Mouse (Mus musculus) spleen, adult 10 weeks (tissue): ENCODE data around the gene Cdipt. TPM values are rescaled to one million over a fixed set of nuclear protein-coding genes. Genes with fewer than 3 reads are reported as not detected.

Experiments
- polyA plus RNA-seq: library from polyadenylated mRNA; stranded (reverse); fragments of 350-450 nt; fragmentation: Illumina TruSeq; extraction: RNeasy Lipid Tissue Mini Kit (QIAGEN cat#74804); gene quantifications from one replicate; pipeline ENCODE4 v1.2.3, GENCODE M21; 2015; ENCODE audit warnings: low replicate concordance; ENCODE audit not compliant: insufficient read depth

Cdipt gene
- polyA plus RNA-seq = 56.1 TPM

DNA sequence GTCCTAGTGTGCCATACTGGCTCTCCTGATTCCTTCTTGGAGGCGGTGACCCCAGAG is at the start of gene Cdipt:
Gene Cdipt, plus strand, starts transcription at position 22 of the 57 bp plus-strand sequence.

DNA sequence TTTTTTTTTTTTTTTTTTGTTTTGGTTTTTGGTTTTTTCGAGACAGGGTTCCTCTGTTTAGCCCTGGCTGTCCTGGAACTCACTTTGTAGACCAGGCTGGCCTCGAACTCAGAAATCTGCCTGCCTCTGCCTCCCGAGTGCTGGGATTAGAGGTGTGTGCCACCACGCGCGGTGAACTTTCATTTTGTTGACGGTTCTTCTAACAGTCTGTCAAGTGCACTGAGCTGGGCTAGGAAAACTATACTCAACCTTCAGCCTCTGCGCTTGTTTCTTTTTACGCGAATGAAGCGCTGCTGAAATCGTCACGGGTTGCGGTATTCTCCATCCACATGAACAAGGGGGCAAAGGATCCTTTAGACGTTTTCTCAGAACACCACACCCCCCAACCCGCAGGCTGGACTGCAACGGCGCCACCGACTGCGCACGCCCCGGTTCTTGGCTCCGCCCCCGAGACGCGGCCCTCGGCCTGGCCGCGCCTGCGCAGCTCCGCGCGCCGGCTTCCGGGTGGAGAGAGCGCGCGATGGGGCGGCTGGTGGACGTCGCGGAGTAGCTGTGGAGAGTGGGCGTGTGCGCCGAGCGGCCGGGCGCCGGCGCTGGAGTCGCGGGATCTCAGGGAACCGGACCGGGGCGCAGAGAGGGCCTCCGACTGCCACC is 47.2 kb upstream of the Cdipt start, which contains the start of gene Kctd13:
Gene Kctd13, plus strand, starts transcription at position 496 of the 654 bp plus-strand sequence.

DNA sequence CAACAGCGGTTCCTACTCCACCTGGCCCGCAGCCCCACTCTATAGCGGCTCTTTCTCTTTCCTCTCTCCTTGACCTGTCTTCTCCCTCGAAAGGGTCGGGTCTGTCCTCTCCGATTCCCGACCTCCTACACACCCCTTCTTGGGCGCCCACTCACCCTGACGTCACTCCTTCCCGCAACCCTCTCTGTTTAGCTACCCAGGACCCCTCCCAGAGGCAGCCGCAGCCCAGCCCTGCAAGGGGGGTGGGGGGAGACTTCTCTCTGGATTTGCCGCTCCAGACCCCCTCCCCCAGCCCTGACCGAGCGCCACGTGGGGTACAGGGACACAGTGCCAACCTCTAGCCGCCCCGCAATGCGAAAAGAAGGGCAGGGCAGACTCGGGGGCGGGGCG is 26.3 kb upstream of the Cdipt start, which contains the start of gene Asphd1:
Gene Asphd1, minus strand, starts transcription at position 180 of the 390 bp plus-strand sequence.

DNA sequence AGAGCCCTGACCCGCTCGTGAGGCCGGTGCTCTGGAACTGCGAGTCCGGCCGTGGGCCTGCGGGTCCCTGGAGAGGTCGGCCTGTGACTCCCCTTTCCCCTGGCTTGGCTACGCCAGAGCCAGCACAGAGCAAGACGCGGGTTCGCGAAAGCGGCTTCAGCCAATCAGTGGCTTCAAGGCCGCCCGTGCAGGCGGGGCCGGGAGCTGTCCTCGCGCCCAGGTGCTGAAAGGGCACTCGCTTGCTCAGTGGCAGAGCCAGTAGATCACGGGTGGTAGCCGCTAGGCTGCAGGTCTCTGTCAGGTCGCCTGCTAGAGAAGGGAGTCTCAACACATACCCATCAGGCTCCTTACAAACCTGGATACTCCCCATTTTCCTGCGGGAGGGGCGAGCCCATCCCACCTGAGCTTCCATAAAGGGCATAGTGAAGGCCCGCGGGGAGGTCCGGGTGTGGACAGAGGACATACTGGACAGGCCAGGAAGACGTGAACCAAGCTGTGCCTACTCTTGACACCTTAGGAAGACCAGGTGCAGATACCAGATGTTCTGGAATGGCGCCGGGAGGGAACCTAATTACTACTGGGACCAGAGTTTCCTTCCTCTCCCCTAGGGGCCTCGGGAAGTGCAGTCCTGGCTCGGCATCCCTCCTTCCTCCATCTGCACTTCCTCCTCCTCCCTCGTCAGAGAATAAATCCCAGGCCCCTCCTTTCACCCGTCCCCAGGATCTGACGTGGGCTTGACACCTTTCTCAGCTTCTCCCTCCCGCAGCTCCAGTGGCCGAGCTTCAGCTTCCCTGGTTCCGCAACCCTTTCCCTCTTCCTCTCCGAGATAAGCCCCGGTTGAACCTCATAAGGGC is 25.7 kb upstream of the Cdipt start, which contains the start of gene Sez6l2:
Gene Sez6l2, plus strand, starts transcription at position 771 of the 854 bp plus-strand sequence.

DNA sequence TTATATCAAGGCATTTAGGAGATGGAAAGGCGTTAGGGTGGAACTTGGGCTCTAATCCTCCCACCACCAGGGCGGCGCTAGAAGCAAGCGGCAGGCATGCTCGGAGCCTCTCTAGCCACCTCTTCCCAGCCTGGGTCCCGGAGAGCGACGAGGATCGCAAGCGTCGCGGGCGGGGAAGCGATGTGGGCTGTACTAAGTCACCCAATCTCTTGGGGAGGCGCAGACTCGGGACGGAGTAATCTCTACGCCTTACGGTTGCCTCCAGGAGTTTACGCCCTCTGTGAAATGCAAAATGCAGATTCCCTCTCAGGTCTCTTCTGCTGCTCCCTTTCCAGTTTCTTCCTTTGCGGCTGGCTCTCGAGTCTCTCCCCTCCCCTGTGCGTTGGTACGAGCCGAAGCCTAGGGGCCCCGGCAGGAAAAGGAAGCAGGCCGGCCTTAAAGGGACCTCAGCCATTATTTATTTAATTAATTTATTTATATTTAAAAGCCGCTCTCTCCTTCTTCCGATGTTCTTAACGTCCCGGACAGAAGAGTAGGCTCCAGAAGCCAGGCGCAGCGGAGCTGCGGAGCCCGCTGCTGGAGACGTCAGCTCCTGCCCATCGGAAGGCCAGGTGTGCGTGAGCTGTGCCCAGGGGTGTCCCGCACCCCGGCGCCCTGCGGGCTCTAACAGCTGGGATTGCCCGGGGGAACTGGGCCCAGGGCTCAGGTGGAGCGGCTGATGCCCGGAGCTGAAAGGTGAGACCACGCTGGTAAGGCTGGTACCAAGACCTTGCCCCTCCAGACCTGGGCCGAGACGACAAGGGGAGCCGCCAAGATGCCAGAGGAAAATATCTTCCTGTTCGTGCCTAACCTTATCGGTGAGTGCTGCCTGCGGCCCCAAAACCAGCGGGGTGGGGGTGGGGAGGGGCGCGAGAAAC is 494 bp downstream of the Cdipt start, which contains the start of gene Cdiptos:
Gene Cdiptos, minus strand, starts transcription at position 149 of the 917 bp plus-strand sequence.

DNA sequence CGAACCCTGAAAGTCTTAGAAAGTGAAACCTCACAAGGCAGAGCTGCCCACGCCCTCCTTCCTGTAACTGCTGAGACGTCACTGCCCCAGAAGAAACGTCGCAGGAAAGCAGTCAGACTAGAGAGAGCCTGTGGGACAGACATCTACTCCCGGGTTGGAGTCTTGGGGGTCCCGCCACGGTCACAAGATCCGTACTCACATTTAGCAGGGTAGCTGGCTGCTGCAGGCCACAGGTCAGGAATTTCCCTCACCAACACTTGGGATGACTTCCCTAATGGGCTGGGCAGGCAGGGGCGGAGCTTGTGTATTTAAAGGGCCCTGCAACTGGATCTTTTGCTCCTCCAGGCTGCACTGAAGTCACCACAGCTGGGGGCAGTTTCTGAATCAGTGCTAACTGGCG is 38.6 kb downstream of the Cdipt start, which contains the start of gene Mvp:
Gene Mvp, minus strand, starts transcription at position 302 of the 400 bp plus-strand sequence.

DNA sequence TGATC is 40.6 kb downstream of the Cdipt start, which contains the start of gene Pagr1b:
Gene Pagr1b, minus strand, starts transcription at position 4 of the 5 bp plus-strand sequence.

DNA sequence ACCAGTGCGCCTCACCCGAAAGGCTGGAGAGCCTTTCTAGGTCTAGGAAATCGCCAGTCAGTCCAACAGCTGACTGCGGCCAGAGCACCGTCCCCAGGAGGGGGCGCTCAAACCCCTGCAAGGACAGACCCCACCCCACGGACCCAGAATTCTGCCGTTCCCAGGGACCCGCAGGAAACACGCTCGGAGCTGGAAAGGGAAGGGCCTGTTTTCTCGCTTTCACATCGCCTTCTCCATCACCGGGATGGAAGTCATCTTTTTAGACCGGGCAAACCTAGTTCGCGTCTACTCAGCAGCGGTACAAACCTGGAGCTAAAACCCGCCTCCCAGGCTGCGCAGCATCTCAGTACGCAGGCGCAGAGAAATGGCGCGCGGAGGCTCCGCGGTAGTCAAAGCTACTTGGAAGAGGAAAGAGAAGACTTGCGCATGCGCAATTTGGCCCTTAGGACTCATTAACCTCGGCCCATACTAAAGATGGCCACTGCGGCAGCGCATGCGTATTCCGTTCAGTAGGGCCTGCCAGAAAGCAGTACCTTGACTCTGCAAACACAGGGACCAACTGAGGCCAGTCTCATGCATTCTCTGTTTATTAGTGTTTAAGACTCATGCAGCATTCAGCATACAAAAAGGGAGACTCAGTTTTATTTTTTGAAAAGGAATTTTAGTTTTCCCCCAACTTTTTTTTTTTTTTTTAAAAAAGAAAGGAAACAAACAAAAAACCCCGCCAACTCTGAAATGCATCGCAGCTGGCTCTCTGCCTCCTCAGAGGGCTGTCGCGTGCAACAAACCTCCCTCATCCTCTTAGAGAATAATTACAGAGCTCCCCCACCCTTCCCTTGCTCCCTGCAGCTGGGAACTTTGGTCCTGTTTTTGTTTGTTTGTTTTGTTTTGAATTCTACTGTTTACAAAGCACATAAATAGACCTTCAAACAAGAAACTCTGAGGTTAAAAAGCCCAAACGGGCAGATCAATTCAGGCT is 41.5 kb downstream of the Cdipt start, which contains the start of gene Pagr1a:
Gene Pagr1a, minus strand, starts transcription at position 382 of the 979 bp plus-strand sequence.

DNA sequence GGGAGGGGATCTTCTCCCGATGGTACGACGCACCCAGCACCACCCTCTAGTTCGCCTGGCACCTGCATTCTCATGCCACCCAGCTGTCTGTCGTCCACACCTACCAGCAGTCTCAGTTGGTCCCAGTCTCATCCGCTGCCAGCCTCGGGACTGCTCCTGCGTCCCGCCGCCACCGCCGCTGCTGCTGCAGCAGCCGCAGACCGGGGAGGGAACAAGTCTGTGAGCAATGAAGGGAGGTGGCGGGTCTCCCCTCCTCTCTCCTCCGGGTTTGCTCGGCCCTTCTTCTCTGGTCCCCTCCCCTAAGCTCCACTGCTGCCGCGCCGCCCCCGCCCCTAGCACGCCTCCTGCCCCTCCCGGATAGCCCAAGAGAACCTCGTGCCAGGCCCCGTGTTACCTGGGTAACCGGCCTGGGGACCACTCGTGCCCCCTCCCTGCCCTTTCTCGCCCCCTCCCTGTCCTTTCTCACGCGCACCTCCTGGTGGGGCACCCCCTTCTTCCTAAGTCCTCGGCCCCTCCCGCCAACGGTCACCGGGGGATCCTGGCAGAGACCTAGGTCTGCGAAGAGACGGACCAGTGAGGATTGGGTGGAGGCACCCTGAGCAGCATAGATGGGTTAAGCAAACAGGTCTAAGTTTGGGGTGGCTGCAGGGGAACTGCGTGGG is 45.3 kb downstream of the Cdipt start, which contains the start of the genes Gm42742 and Prrt2:
Gene Gm42742, minus strand, starts transcription at position 197 of the 662 bp plus-strand sequence.
Gene Prrt2, minus strand, starts transcription at position 311 of the 662 bp plus-strand sequence.

DNA sequence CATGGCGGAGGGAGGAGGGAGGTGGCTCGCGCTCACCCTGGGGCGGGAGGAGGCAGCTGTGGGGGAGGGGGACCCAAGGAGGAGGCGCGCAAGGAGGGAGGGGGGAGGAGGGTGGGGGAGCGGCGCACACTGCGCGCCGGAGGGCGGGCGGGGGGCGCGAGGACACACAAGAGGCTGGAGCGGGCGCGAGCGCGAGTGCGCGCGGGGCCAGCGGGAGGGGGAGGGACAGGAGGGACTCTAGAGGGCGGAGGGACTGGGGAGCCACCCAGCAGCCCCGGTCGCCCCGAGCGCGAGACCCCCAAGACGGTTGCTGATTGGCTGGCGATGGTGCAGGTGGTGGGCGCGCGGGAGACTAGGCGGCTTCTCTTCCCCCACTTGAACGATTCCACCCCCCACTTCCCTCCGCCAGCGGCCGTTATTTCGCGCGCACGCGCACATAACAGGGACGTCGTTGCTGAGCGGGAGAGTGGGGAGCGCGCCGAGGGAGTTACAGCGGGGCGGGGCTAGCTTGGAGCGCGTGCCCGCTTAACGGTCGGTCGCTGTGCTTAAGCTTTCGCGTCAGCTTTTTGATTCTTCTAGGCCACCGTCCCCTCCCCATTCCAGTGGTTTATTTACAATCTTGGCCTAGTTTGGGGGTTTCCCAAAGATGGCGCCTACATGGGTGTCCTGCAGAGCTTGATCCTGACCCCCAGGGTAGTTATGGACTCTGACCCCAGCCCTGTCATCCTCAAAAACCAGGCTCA is 51.4 kb downstream of the Cdipt start, which contains the start of gene Maz:
Gene Maz, minus strand, starts transcription at position 54 of the 743 bp plus-strand sequence.

Other genes starting within 250 kb of the Cdipt start
- gene Mapk3, start 216.3 kb upstream of the Cdipt start, polyA plus RNA-seq = 58.8 TPM
- gene Gdpd3, start 209.6 kb upstream of the Cdipt start, polyA plus RNA-seq = 8.9 TPM
- 121 TPM for gene Ypel3, start 199.0 kb upstream of the Cdipt start, polyA plus RNA-seq
- gene Tbx6, start 194.4 kb upstream of the Cdipt start, polyA plus RNA-seq = 2.8 TPM
- gene Ppp4c, start 183.4 kb upstream of the Cdipt start, polyA plus RNA-seq = 170 TPM
- gene Fam57b, start 178.2 kb upstream of the Cdipt start, polyA plus RNA-seq = not detected
- gene 4930451I11Rik, start 144.3 kb upstream of the Cdipt start, polyA plus RNA-seq = not detected
- not detected for gene Doc2a, start 128.5 kb upstream of the Cdipt start, polyA plus RNA-seq
- gene Hirip3, start 113.9 kb upstream of the Cdipt start, polyA plus RNA-seq = 41.1 TPM
- 30.1 TPM for gene Ino80e, start 113.5 kb upstream of the Cdipt start, polyA plus RNA-seq
- gene Taok2, start 91.2 kb upstream of the Cdipt start, polyA plus RNA-seq = 37.0 TPM
- gene Tmem219, start 53.0 kb upstream of the Cdipt start, polyA plus RNA-seq = 47.9 TPM
- 13.7 TPM for gene Kctd13, start 47.0 kb upstream of the Cdipt start, polyA plus RNA-seq
- gene Asphd1, start 26.3 kb upstream of the Cdipt start, polyA plus RNA-seq = not detected
- gene Sez6l2, start 25.4 kb upstream of the Cdipt start, polyA plus RNA-seq = 2.6 TPM
- gene Cdiptos, start 184 bp downstream of the Cdipt start, polyA plus RNA-seq = 2.5 TPM
- gene Mvp, start 38.7 kb downstream of the Cdipt start, polyA plus RNA-seq = 13.5 TPM
- gene Pagr1b, start 40.6 kb downstream of the Cdipt start, polyA plus RNA-seq = not detected
- gene Pagr1a, start 41.4 kb downstream of the Cdipt start, polyA plus RNA-seq = 13.5 TPM
- gene Gm42742, start 45.2 kb downstream of the Cdipt start, polyA plus RNA-seq = 20.9 TPM
- gene Prrt2, start 45.3 kb downstream of the Cdipt start, polyA plus RNA-seq = 3.2 TPM
- 111 TPM for gene Maz, start 51.1 kb downstream of the Cdipt start, polyA plus RNA-seq
- gene Kif22, start 66.6 kb downstream of the Cdipt start, polyA plus RNA-seq = 10.6 TPM
- 6.7 TPM for gene Zg16, start 111.4 kb downstream of the Cdipt start, polyA plus RNA-seq
- gene AI467606, start 115.4 kb downstream of the Cdipt start, polyA plus RNA-seq = 81.1 TPM
- gene Qprt, start 146.3 kb downstream of the Cdipt start, polyA plus RNA-seq = 4.2 TPM
- gene Spn, start 161.9 kb downstream of the Cdipt start, polyA plus RNA-seq = 77.1 TPM
- gene Cd2bp2, start 220.1 kb downstream of the Cdipt start, polyA plus RNA-seq = 83.7 TPM
- 37.1 TPM for gene Tbc1d10b, start 232.6 kb downstream of the Cdipt start, polyA plus RNA-seq
- 5.7 TPM for gene Mylpf, start 233.0 kb downstream of the Cdipt start, polyA plus RNA-seq